Mouse (Mus musculus) kidney, postnatal 4 days (tissue): ENCODE results near the gene Midn.
A peak's percentile ranks its signal among the peaks of the same experiment; 100 is the strongest.
"Not testable (repeated sequence)": the region's sequence is repeated elsewhere in the genome, so short reads cannot be mapped to it uniquely, and the experiment has no call there.

Experiments
- DNase-seq, 2 experiments: peaks; one replicate each; pipeline ENCODE4 v3.0.0; 2021; ENCODE audit warnings: mixed read lengths in 2 of 2

Midn gene

DNA sequence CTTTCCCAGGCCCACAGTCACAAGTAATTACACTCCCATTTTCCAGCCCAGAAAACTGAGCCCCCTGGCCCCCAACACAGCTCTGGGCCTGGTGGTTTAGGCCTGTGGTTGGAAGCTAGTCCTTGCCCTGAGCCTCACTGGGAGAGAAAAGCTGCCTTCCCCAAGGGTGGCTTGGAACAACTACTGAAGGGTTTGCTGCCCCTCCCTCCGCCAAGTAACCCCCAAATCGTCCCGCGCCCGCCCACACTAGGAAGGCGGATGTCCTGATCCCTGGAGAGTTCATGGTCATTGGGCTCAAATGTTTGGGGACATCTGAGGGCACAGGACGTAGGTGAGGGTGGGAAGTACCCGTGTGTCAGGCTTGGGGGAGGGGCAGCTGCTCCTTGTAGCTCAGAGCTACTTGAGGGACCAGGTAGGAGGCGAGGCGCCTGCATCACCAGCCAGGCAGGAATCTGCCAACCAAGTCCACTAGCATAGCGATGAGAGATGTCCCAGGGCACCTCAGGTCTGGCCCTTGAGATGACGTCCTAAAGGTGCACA is 11.0 kb downstream of the Midn start:
- peak; percentile 75 to 82 for DNase-seq

DNA sequence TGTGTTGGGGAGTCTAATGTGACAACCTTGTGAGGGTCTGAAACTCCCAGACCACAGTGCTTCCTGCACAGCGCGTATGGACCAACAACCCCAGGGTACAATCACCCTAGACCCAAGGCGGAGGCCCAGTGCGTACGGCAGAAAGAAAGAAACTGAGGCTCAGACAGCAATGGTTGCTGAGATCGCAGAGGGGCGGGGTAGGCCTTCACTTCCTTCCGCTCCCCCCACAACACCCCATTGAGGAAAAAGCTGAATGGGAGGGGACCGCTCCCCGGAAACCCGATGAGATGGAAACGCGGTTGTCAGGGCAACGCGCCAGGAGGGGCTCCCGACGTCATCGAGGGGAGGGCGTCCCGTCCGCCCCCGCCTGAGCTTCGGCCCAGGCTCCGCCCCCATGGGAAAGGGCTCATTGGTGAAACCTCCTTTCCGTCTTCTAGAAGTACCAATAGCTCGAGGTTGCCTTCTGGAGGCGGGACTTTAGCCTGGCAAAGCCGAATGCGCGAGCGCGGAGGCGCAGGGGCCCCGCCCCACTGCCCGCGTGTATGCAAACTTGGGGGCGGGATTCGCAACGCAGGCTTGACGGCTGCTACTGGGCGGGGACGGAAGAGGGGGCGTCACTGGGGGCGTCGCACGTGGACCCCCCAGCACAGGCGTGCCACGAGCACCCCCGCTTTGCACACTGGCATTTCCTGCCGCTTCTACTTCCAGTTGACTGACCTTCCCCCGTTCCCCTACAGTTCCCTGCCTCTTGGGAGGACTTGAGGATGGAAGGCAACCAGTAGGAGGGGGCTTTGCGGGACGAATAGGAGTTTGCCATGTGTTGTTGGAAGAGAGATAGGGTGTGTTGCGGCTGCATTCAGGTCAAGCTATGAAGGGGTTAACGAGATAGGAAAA is 11.7 kb downstream of the Midn start:
- peak; percentile 98 to 99 for DNase-seq

DNA sequence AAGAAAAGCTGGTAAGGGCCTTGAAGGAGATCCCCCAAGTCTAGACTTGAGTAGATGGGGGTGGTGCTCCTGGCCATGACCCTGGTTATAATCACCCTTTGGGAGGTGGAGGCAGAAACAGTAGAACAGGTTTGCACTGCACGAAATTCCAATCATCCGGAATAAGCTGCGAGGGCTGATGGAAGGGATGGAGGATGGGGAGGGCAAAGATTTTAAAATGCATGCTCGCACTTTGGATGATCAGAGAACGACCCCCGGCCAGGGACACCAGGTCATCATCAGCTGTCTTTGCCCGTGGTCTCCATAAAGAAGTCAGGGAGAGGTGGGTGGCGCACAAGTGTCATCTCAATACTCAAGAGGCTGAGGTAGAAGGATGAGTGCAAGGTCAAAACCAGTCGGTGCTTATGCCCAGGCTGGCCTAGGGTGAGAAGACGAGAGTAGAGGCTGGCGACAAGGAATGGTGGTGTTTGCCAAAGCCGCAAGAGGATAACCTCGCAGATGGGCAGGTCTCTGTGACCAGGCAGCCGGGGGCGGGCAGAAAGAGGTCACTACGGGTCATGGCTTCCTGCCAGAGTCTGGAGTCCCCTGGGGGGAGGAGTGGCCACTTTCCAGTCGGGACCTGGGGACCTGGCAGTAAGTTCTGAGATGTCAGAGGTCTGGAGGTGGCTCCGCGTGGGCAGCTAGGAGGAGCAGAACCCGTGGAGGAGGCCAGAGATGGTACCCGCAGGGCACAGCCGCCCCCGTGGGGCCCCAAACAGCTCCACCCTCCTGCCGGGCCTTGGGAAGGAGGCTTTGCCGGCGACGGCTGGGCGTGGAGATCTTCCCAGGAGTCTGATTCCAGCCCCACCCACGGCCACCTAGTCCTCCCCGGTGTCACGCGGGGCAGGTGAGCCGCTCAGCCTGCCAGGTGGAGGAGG is 12.6 kb downstream of the Midn start:
- DNase-seq = peak; percentile 94 to 96

DNA sequence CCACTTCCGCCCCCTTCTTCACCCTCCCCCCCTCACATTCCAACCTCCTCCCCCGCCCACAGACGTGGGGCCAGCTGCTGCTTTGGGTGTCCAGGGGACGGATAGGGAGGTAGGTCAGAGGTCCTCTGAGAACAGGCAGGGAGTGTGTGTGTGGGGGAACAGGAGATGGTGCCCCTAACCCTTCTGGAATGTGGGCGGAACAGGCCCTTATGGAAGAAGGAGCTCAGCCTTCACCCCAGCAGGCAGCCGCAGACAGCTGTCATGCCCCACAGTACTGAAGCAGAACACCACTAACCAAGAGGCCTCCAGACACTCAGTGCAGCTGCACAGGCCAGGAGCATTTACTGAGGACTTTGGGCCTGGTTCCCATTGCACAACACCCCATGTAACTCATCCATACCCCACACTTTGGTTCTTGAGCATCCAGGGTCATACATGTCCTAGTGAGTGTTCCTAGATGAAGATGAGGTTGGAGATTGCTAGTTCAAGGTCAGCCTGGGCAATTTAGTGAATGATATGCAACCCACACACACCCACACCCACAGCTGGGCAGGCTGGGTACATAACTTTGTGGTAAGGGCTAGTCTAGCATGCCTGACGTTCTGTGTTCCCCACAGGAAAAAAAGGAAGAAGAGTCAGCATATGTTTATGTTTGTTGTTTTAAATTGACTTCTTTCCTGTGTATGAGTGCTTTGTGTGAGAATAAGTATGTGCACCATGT is 13.6 kb downstream of the Midn start:
- DNase-seq = peak; percentile 76 to 85

DNA sequence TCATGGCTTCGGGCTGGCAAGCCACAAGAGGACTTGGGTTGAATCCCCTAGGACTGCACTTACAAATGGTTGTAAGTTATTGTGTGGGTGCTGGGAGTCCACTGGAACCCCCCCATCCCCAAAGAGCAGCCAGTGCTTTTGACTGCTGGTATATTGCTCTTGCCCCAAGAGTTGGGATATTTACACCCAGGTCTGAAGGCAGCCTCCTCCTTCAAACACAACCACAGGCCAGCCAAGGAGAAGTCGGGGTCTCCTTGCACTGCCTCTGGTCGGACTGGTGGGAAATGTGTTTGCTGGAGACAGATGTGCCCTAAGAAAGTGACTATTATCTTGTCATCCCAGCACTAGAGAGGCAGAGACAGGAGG is 14.2 kb downstream of the Midn start:
- DNase-seq = no peak

DNA sequence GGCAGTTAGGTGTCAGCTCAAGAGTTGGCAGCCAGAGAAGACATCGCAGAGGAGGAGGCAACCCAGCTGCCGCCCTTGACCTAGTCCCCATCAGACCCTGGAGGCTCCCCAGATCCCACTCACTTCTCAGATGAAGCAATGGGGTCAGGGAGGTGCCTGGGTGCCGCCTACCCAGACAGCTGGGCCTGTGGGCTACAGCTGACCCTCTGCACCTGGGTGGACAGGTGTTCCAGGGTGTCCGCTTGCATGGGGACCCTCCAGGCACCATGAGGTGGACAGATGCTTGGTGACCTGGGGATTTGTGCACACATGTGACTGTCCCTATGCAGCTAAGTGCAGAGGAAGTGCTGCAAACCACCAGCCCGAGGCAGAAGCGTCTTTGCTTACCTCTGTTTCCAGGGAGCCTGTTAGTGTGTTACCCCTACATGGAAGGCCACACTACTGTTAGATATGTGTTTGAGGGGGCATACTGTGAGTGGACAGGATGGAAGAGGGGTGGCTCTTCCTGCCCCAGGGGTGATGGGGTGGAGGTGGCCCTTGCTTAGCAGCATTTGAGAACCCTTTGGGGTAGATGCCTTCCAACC is 14.7 kb downstream of the Midn start:
- DNase-seq = no peak

DNA sequence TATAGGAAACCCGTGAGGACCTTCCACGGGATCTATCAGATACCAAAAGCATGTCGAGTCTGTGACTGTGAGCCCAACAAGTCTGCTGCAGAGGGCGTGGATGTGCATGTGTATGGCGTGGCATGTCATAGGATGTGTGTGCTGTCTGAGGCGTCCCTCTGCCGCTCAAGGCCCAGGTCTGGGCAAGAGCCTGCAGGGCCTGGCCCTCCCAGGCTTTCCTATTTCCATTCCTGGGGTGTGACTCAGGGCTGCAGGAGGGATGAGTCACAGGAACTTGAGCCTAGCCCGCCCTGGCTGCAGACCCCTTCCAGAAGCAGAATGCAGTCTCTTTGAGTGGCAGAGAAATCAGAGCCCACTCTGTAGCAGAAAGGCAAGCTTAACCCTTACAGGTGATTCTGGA is 15.6 kb downstream of the Midn start:
- peak in 1 of 2 experiments; percentile 48 for DNase-seq

DNA sequence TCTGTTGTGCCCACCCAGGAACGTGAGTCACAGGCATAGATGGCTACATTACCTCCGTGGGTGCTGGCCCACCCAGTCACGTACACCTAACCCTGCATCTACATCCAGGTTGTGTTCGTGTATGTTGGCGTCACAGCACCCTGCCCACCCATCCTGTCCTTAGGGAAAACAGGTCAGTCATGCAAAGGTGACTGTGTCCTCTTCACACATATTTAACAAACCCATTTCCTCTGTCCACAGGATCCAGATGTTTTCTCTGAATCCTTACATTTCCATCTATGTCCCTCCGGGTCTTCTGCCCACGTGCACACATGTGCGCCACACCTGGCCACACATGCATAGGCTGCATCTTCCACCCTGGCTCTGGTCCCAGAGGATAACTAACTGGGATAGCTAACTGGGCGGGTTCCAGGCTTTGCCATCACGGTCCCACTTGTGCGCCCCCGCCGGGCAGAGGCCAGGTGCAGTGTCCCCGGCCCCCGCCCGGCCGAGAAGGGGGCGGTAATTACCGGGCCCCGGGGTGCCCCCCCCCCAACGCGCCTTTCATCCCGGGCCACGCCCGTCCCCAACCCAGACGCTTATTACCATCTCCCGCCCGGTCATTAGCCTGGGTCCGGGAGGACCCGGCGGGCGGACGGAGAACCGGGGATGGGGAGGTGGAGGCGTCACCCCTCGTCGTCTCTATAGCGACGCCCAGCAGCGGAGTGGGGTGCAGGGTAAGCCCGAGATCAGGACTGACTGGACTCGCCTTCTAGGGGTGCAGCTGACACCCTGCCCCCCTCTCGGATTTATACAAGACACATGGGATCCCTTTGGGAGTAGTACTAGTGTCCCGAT is 16.3 kb downstream of the Midn start:
- DNase-seq = peak in 1 of 2 experiments; percentile 60

DNA sequence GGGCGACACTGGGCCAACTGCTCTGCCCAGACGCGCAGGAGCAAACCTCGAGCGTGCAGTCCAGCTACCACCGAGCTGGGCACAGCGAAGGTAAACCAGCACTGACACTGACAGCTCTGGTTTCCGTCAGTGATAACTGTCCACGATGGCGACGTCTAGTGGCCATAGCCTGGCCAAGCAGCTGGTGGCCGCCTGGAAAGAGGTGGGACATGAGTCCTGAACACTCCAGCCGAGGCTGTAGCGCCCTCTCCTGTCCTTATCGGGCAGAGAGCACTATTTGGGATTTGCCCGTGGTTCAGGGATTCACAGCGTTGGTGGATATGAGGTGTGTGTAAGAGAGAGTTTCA is 16.9 kb downstream of the Midn start:
- peak; percentile 99 for DNase-seq

DNA sequence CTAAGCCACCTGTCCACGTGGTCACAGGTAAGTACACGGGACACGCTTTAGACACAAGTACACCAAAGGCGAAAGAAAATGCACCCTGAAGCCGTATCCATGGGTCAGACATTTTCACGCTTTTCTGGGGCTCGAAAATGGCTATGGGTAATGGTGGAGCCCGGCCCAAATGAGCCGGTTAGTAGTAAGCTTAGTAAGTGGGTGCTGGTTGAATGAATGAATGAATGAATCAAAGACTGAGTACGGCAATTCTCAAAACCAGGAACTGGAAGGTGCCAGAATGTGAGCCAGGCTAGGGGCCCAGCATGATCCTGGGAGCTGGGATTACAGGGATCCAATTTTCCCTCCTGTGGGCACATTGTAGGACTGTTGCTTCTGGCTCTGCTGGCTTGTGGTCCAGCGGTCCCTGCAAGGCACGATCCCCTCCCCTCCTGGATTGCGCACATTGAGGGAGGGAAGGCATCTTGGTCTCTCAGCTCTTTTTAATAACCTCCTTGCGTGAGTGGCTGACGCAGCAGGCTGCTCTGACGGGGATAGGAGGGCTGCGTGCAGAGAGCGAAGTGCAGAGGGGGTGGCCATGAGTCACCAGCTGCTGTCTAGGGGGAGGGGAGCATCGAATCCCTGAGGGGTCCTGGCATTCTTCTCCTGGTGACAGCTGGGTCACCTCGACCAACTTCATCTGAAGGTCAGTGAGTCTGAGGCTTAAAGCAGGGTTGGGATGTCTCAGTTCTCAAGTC is 17.5 kb downstream of the Midn start, which contains the start of gene Cirbp:
Gene Cirbp, plus strand, starts transcription at position 594 of the 737 bp plus-strand sequence.
- peak; percentile 62 to 73 for DNase-seq

DNA sequence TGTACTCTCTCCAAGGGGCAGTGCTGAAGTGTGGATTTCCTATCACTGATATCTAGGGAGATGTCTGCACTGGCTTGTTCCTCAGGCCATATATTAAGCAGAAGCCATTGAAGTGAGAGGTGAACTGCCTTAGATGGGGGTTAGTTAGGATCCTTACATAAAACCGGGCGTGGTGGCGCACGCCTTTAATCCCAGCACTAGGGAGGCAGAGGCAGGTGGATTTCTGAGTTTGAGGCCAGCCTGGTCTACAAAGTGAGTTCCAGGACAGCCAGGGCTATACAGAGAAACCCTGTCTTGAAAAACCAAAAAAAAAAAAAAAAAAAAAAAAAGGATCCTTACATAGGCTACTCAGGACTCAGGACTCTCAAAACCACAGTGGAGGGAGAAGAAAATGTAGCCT is 18.1 kb downstream of the Midn start:
- DNase-seq = not testable (repeated sequence)

DNA sequence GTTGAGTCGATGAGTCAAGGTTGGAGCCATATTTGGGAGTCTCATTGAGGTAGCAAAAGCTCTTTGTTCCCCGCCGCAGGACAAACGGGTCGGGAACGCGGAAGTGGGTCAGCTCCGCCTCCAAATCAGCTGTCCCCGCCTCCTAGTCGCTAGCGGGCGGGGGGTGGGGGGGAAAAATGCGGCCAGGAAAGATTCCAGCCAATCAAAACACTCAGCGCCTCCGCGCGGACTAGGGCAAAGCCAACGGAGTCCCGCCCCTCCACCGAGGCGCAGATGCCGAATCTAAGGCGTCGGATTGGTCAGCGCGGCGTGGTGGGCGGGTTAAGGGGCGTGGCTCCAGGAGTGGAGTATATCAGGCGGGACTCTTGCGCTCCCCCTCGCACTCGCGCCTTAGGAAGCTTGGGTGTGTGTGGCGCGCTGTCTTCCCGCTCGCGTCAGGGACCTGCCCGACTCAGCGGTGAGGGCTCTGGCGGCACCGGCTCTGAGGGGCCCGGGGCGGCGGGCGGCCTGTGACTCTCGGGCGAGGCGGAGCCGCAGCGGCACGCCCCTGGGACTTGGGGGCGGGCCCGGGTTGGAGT is 19.5 kb downstream of the Midn start:
- DNase-seq = peak; percentile 99

DNA sequence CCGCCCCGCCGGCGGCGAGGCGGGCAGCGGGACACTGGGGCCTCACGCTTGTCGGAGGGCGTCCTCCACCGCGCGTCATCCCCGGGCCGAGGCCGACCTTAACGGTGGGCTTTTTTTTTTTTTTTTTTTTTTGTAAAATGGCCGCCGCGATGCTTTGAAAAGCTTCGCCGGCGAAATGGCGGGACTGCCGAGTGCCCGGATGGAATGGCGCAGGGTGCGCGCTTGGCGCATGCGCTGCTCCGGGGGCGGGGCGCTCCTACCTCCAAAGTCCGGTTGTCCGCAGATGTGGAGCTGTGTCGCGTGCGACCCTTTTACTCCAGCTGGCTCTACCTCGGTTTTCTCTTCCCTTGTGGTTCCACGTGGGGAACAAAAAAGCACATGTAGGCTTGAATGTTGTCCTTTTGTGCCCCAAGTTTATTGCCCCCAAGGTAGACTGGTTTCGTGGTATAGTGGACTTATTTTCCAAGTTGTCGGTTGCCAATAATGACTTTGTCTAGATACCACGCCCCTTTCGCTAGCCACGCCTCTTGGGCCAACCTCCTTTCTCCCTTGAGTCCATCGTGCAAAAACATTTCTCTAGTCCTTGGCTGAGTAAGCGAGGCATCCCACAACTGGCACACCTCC is 20.1 kb downstream of the Midn start:
- peak; percentile 96 to 98 for DNase-seq

DNA sequence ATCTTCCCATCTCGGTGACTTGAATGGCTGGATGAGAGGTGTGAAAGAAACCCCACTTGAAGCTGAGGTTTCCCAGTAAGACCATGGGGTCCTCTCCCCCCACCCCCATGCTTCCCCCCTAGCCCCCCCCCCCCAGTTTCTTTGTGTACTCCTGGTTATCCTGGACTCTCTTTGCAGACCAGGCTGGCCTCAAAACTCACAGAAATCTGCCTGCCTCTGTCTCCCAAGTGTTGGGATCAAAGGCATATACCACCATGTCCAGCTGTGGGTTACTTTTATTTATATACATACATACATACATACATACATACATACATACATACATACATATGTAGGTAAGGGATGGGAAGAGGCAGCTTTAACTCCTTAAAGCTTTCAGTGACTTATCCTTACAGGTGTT is 21.0 kb downstream of the Midn start:
- DNase-seq = no peak

DNA sequence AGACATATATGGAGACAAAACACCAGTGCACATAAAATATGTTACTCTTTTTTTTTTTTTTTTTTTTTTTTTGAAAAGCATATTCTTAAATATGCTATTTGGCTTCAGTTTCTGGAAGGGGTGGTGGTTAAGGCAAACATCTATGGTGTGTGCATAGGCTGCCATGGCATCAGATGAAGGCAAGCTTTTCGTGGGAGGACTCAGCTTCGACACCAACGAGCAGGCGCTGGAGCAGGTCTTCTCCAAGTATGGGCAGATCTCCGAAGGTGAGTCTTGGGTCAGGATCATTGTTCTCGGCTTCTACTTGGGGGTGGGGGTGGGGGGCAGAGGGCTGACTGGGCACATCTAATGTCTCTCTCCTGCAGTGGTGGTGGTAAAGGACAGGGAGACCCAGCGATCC is 21.6 kb downstream of the Midn start:
- no peak for DNase-seq

DNA sequence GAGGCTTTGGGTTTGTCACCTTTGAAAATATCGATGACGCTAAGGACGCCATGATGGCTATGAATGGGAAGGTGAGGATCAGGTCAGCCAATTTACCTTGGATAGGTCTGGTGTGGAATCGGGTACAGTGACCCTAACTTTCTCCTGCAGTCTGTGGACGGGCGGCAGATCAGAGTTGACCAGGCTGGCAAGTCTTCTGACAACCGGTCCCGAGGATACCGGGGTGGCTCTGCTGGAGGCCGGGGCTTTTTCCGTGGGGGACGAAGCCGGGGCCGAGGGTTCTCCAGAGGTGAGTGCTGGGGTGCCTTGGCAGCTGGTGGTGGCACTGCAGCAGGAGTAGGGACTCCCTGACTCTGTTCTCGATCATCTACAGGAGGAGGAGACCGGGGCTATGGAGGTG is 22.0 kb downstream of the Midn start:
- DNase-seq = peak in 1 of 2 experiments; percentile 14

DNA sequence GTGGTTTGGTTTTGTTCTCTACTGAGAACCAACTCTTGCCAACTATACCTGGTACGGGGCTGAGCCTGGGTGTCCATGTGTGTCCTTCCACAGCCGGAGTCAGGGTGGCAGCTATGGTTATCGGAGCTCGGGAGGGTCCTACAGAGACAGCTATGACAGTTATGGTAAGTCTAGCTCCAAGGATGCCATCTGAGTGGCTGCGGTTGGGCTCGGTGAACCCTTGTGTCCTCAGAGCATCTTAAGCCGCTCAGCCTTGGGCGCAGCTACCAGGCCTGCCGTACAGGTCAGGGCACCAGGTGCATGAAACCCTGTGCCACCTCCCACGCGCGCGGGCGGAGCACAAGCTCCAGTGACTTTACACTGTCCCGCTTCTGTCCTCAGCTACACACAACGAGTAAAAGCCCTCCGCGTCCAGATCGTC is 22.5 kb downstream of the Midn start:
- peak in 1 of 2 experiments; percentile 54 for DNase-seq

DNA sequence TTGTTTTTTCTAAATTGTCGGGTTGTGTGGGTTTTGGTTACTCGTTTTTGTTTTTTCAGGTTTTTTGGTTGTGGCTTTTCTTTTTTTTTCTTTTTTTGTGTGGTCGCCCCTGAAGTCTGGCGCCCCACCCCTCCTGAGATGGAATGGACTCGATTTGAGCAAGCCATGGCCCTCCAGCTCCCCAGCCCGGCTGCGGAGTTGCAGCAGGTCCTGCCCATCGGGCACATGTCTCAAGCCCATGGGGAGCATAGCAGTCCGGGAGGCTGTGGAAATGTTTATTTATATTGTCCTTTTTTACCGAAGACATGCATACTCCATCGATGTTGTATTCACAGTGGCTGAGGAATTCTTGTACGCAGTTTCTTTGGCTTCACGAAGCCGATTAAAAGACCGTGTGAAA is 23.2 kb downstream of the Midn start:
- DNase-seq = peak in 1 of 2 experiments; percentile 14

DNA sequence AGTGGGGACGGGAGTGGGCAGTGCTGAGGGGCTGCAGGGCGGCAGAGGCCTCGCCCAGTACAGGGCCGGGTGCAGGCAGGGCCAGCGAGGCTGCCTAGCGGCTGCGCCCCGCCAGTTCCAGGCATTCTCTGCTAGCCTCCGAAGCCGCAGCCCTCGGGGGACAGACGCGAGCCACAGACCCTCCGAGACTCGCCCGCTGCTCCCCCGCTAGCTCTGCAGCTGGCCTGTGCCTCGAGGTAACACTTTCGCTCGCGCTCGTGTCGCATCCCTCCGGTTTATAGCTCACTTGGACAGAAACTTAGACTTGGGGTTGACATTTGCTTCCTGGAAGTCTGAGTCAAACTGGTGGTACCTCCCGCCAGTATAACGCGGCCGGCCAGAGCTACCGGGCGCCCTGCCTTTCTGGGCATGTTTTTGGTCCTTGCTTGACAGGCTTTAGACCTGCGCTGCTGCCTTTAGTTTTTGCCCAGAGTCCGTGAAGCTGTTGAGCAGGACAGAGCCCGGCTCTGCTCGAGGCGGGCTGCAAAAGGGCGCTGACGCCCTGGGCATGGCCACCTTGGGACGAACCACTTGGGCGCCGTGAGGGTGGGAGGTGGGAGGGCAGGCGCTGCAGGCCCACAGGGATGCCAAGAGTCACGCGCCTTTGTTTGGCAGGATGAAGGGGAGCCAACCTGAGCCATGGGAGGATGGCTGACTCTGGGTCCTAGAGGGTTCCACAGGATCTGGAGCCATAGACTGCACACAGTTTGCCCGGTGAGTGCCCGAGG is 23.9 kb downstream of the Midn start:
- DNase-seq = peak; percentile 43 to 59
